In genomic region chr17:28802006-28802481, GRCm38 (mm10) we compare ENCODE assay signal across 9 mouse cellular contexts. TPM values are rescaled to one million over a fixed set of nuclear protein-coding genes. Genes with fewer than 3 reads are reported as not detected.
DNase-seq lines count a peak whose midpoint lies in the region; ATAC-seq lines count a peak whose summit lies in the region.
"Had no signal": no experiment of that assay in that cellular context is flagged by ENCODE, and none has a peak within 500 bp of the region (broad histone marks: within the 10 kb centered on the region; RNA-seq: fewer than 3 reads in every experiment).

No protein-coding gene starts in this region.

- no peaks in the 10 kb centered on the region for H3K9me3 ChIP-seq in hindbrain, embryonic 11.5 days (ENCODE audit: control insufficient read depth, low read length)
- no peaks in the 10 kb centered on the region for H3K9me3 ChIP-seq in midbrain, embryonic 12.5 days

- no peaks in the 10 kb centered on the region for H3K27me3 ChIP-seq in hindbrain, embryonic 11.5 days (ENCODE audit: control insufficient read depth, insufficient read depth, low read length)
- H3K27me3 ChIP-seq in midbrain, embryonic 12.5 days: no peaks in the 10 kb centered on the region
- H3K27me3 ChIP-seq: Patski had no signal

- 0 out of 2 replicates have a peak, but pooled peaks cover 3% of the 10 kb centered on the region for H3K4me1 ChIP-seq in hindbrain, embryonic 11.5 days (replicated peaks; ENCODE audit: control insufficient read depth, insufficient read depth, low read length)
- peaks cover 30% of the 10 kb centered on the region for H3K4me1 ChIP-seq in midbrain, embryonic 12.5 days

- H3K4me2 ChIP-seq in hindbrain, embryonic 11.5 days (replicated peaks; ENCODE audit: low read depth, low read length): peak overlapping the region; percentile 72
- peak overlapping the region; percentile 92 for H3K4me2 ChIP-seq in midbrain, embryonic 12.5 days (replicated peaks)

- DNase-seq in cerebellum, postnatal 10 days: peak; percentile 74 to 75
- no peak for DNase-seq in cerebellum, adult 8-10 months
- peak; percentile 50 to 57 for DNase-seq in right cerebral cortex, postnatal 10 days (ENCODE audit: low spot score in 2 of 2)
- no peak for DNase-seq in right cerebral cortex, postnatal 14 days
- no peak for DNase-seq in hindbrain, embryonic 11.5 days (ENCODE audit: low spot score)
- no peak for DNase-seq in thymus, postnatal 4 days
- DNase-seq in yolk sac, embryonic 10.5 days (ENCODE audit: low spot score): no peak

- peak; percentile 36 for ATAC-seq in hindbrain, embryonic 11.5 days (ENCODE audit: low FRiP score)
- ATAC-seq in midbrain, embryonic 12.5 days (ENCODE audit: low FRiP score, low read depth): no peak; the same call in 1 of the 2 replicates

- peaks cover 7% of the 10 kb centered on the region; the same call in 1 of the 2 replicates for H3K36me3 ChIP-seq in hindbrain, embryonic 11.5 days (ENCODE audit: control insufficient read depth, insufficient read depth, low read length)
- H3K36me3 ChIP-seq in midbrain, embryonic 12.5 days: peaks cover 19% of the 10 kb centered on the region

- whole genome bisulfite sequencing in hindbrain, embryonic 11.5 days: 2% methylated on average over 18 of the region's 18 CpGs
- WGBS in midbrain, embryonic 12.5 days: 1% methylated on average over 18 of the region's 18 CpGs

- H3K27ac ChIP-seq in hindbrain, embryonic 11.5 days (ENCODE audit: low read depth, low read length): 0 out of 2 replicates have a peak overlapping the region, but pooled peaks have one; percentile 98
- peak overlapping the region; percentile 73 for H3K27ac ChIP-seq in midbrain, embryonic 12.5 days (replicated peaks)

- peak overlapping the region; percentile 73 for H3K4me3 ChIP-seq in hindbrain, embryonic 11.5 days (ENCODE audit: low read depth, low read length)
- peak overlapping the region; percentile 95 for H3K4me3 ChIP-seq in midbrain, embryonic 12.5 days

- peak overlapping the region; percentile 49 for H3K9ac ChIP-seq in hindbrain, embryonic 11.5 days (ENCODE audit: low read depth, low read length)
- peak overlapping the region; percentile 100 for H3K9ac ChIP-seq in midbrain, embryonic 12.5 days (replicated peaks)

RNA-seq across cellular contexts. Expression of gene Brpf3, which starts 1.2 kb away (rescaled TPM):
- polyA plus RNA-seq in hindbrain, embryonic 11.5 days (2014; fragmentation: Nextera tagmentation; extraction: Ambion mirVana): 7.1 and 9.8 TPM in 2 replicates
- polyA plus RNA-seq in midbrain, embryonic 12.5 days (2016; fragmentation: Nextera tagmentation; extraction: Ambion mirVana): 15.0 and 17.3 TPM in 2 replicates

RNA-seq across cellular contexts. Expression of gene Mapk13, which starts 32.9 kb away (rescaled TPM):
- polyA plus RNA-seq in hindbrain, embryonic 11.5 days (2014; fragmentation: Nextera tagmentation; extraction: Ambion mirVana): 3.3 TPM in 2 replicates
- 1.2 and 1.5 TPM in 2 replicates for polyA plus RNA-seq in midbrain, embryonic 12.5 days (2016; fragmentation: Nextera tagmentation; extraction: Ambion mirVana)

RNA-seq across cellular contexts. Expression of gene Pnpla1, which starts 56.2 kb away (rescaled TPM):
- polyA plus RNA-seq in hindbrain, embryonic 11.5 days (2014; fragmentation: Nextera tagmentation; extraction: Ambion mirVana): not detected in 2 replicates
- polyA plus RNA-seq in midbrain, embryonic 12.5 days (2016; fragmentation: Nextera tagmentation; extraction: Ambion mirVana): not detected in 2 replicates
- polyA plus RNA-seq: Patski had no signal

Comparison
In these comparisons a context has a peak if more than half of its experiments do, and no peak if none do; other contexts are left out.
1. DNase-seq: peak in cerebellum, postnatal 10 days (2 of 2) and right cerebral cortex, postnatal 10 days (2 of 2); none in cerebellum, adult 8-10 months (single experiment), right cerebral cortex, postnatal 14 days (single experiment), hindbrain, embryonic 11.5 days (single experiment), thymus, postnatal 4 days (single experiment) and yolk sac, embryonic 10.5 days (single experiment).